Mouse (Mus musculus) CH12.LX (cell line): ENCODE results near the gene Cdh6. TPM values are rescaled to one million over a fixed set of nuclear protein-coding genes. Genes with fewer than 3 reads are reported as not detected.

ENCODE experiments used
- DNase-seq: peaks from one replicate; pipeline ENCODE4 v3.0.0-alpha.2; 2013; ENCODE audit errors: extremely low read depth
- H3K27ac ChIP-seq: 2 replicates; pipeline ENCODE4 v1.5.1; 2012; ENCODE audit warnings: low read depth, mild to moderate bottlenecking, control low read depth, moderate library complexity; ENCODE audit not compliant: insufficient read depth
- H3K27me3 ChIP-seq: replicated peaks from 2 replicates; pipeline ENCODE3; 2012; ENCODE audit warnings: inconsistent platforms
- H3K36me3 ChIP-seq, 2 experiments: replicated peaks in 1 of 2; 2 replicates each; pipeline versions ENCODE3 to v1.6.1; 2012; ENCODE audit warnings: inconsistent platforms in 1 of 2, low read length in 1 of 2, mild to moderate bottlenecking in 1 of 2, mixed read lengths in 1 of 2, moderate library complexity in 1 of 2; ENCODE audit not compliant: control insufficient read depth in 1 of 2, insufficient read depth in 1 of 2
- H3K4me1 ChIP-seq, 2 experiments: 2 replicates each; pipeline ENCODE4 v1.6.1; 2012; ENCODE audit warnings: inconsistent platforms in 1 of 2, moderate library complexity in 1 of 2; ENCODE audit not compliant: insufficient read depth in 2 of 2, control insufficient read depth in 1 of 2
- H3K4me2 ChIP-seq: 2 replicates; pipeline ENCODE4 v1.6.1; 2012; ENCODE audit warnings: low read depth, mild to moderate bottlenecking, control low read depth; ENCODE audit not compliant: poor library complexity, insufficient read depth, severe bottlenecking
- H3K4me3 ChIP-seq, 3 experiments: fragments of 150-350 bp in 1 of 3; sonication (generic) in 1 of 3; replicated peaks in 1 of 3; 2 replicates each; pipeline versions ENCODE3 to v1.5.1; 2011 to 2012; ENCODE audit warnings: low read depth in 2 of 3, low read length in 2 of 3, mild to moderate bottlenecking in 2 of 3, moderate library complexity in 2 of 3, control low read depth in 1 of 3, improper control_type of control experiment in 1 of 3, inconsistent platforms in 1 of 3, mixed read lengths in 1 of 3; ENCODE audit not compliant: poor library complexity in 1 of 3
- H3K79me2 ChIP-seq: replicated peaks from 2 replicates; pipeline ENCODE4 v1.6.1; 2012; ENCODE audit warnings: mild to moderate bottlenecking, moderate library complexity; ENCODE audit not compliant: control insufficient read depth, poor library complexity, insufficient read depth, severe bottlenecking; ENCODE audit errors: extremely low read depth
- H3K9ac ChIP-seq: 2 replicates; pipeline ENCODE4 v1.6.1; 2012; ENCODE audit warnings: low read depth, mild to moderate bottlenecking, control low read depth, moderate library complexity; ENCODE audit not compliant: insufficient read depth
- H3K9me3 ChIP-seq: replicated peaks from 2 replicates; pipeline ENCODE3; 2012; ENCODE audit warnings: low read length, inconsistent platforms, mixed read lengths
- CHD1 ChIP-seq: IDR thresholded peaks from 2 replicates; pipeline ENCODE4 v1.6.1; 2012; ENCODE audit warnings: low read depth, low read length, improper control_type of control experiment, inconsistent platforms
- CHD2 ChIP-seq: IDR thresholded peaks from 2 replicates; pipeline ENCODE4 v1.6.1; 2011; ENCODE audit warnings: low read length, improper control_type of control experiment
- CTCF ChIP-seq, 2 experiments: IDR thresholded peaks in 1 of 2; conservative IDR thresholded peaks in 1 of 2; 2 replicates each; pipeline ENCODE4 v1.5.1; 2011 to 2012; ENCODE audit warnings: low read depth in 2 of 2, low read length in 2 of 2, improper control_type of control experiment in 1 of 2, inconsistent platforms in 1 of 2, mild to moderate bottlenecking in 1 of 2, moderate library complexity in 1 of 2
- E2F4 ChIP-seq: IDR thresholded peaks from 2 replicates; pipeline ENCODE4 v1.6.1; 2011; ENCODE audit warnings: low read depth, low read length, improper control_type of control experiment; ENCODE audit not compliant: insufficient replicate concordance
- EP300 ChIP-seq: IDR thresholded peaks from 2 replicates; pipeline ENCODE4 v1.6.1; 2011; ENCODE audit warnings: low read length, improper control_type of control experiment
- GABPA ChIP-seq: IDR thresholded peaks from 2 replicates; pipeline ENCODE4 v1.6.1; 2012; ENCODE audit warnings: low read depth, low read length, improper control_type of control experiment, inconsistent platforms; ENCODE audit not compliant: insufficient replicate concordance
- HCFC1 ChIP-seq: IDR thresholded peaks from 2 replicates; pipeline ENCODE4 v1.6.1; 2012; ENCODE audit warnings: low read depth, mild to moderate bottlenecking, inconsistent platforms, low read length, improper control_type of control experiment
- JUND ChIP-seq: conservative IDR thresholded peaks from 2 replicates; pipeline ENCODE4 v1.6.1; 2011; ENCODE audit warnings: low read depth, low read length, improper control_type of control experiment
- MAFK ChIP-seq: IDR thresholded peaks from 2 replicates; pipeline ENCODE4 v1.6.1; 2011; ENCODE audit warnings: low read length, improper control_type of control experiment; ENCODE audit not compliant: insufficient replicate concordance
- MAX ChIP-seq: IDR thresholded peaks from 2 replicates; pipeline ENCODE4 v1.6.1; 2011; ENCODE audit warnings: low read length, improper control_type of control experiment
- MAZ ChIP-seq: IDR thresholded peaks from 2 replicates; pipeline ENCODE4 v1.6.1; 2012; ENCODE audit warnings: low read depth, mild to moderate bottlenecking, inconsistent platforms, low read length, improper control_type of control experiment, moderate library complexity
- MYC ChIP-seq: IDR thresholded peaks from 2 replicates; pipeline ENCODE4 v1.6.1; 2011; ENCODE audit warnings: low read depth, mild to moderate bottlenecking, improper control_type of control experiment, low read length
- NELFE ChIP-seq: IDR thresholded peaks from 2 replicates; pipeline ENCODE4 v1.6.1; 2011; ENCODE audit warnings: low read depth, low read length, improper control_type of control experiment
- NRF1 ChIP-seq: IDR thresholded peaks from 2 replicates; pipeline ENCODE4 v1.6.1; 2014; ENCODE audit warnings: low read depth, mild to moderate bottlenecking, inconsistent platforms, low read length, improper control_type of control experiment, moderate library complexity
- PAX5 ChIP-seq: IDR thresholded peaks from 2 replicates; pipeline ENCODE4 v1.6.1; 2012; ENCODE audit warnings: low read length, inconsistent platforms, mixed read lengths
- POLR2A ChIP-seq: IDR thresholded peaks from 2 replicates; pipeline ENCODE4 v1.6.1; 2011; ENCODE audit warnings: low read depth, mild to moderate bottlenecking, improper control_type of control experiment, low read length
- POLR2AphosphoS2 ChIP-seq: IDR thresholded peaks from 2 replicates; pipeline ENCODE4 v1.6.1; 2011; ENCODE audit warnings: low read depth, low read length, improper control_type of control experiment
- RAD21 ChIP-seq: IDR thresholded peaks from 2 replicates; pipeline ENCODE4 v1.6.1; 2011; ENCODE audit warnings: low read depth, mild to moderate bottlenecking, low read length, improper control_type of control experiment, moderate library complexity
- RCOR1 ChIP-seq: conservative IDR thresholded peaks from 2 replicates; pipeline ENCODE4 v1.6.1; 2012; ENCODE audit warnings: low read depth, mild to moderate bottlenecking, inconsistent platforms, low read length, improper control_type of control experiment
- SIN3A ChIP-seq: IDR thresholded peaks from 2 replicates; pipeline ENCODE4 v1.6.1; 2012; ENCODE audit warnings: low read length, improper control_type of control experiment, inconsistent platforms
- TCF12 ChIP-seq: IDR thresholded peaks from 2 replicates; pipeline ENCODE4 v1.6.1; 2014; ENCODE audit warnings: low read depth, mild to moderate bottlenecking, inconsistent platforms, low read length, improper control_type of control experiment
- UBTF ChIP-seq: IDR thresholded peaks from 2 replicates; pipeline ENCODE4 v1.6.1; 2012; ENCODE audit warnings: low read depth, mild to moderate bottlenecking, inconsistent platforms, low read length, improper control_type of control experiment, moderate library complexity
- USF1 ChIP-seq: IDR thresholded peaks from 2 replicates; pipeline ENCODE4 v1.6.1; 2014; ENCODE audit warnings: low read depth, mild to moderate bottlenecking, inconsistent platforms, low read length, improper control_type of control experiment
- USF2 ChIP-seq: conservative IDR thresholded peaks from 2 replicates; pipeline ENCODE4 v1.6.1; 2011; ENCODE audit warnings: low read depth, low read length, improper control_type of control experiment
- ZC3H11A ChIP-seq: IDR thresholded peaks from 2 replicates; pipeline ENCODE4 v1.6.1; 2012; ENCODE audit warnings: low read depth, mild to moderate bottlenecking, inconsistent platforms, low read length, improper control_type of control experiment
- ZKSCAN1 ChIP-seq: IDR thresholded peaks from 2 replicates; pipeline ENCODE4 v1.6.1; 2012; ENCODE audit warnings: low read depth, inconsistent platforms, low read length, improper control_type of control experiment, borderline replicate concordance
- ZNF384 ChIP-seq: IDR thresholded peaks from 2 replicates; pipeline ENCODE4 v1.6.1; 2012; ENCODE audit warnings: low read depth, low read length, improper control_type of control experiment, inconsistent platforms
- dilution Hi-C: fragments of 300-500 bp; cut with MboI; formaldehyde crosslinking; loops from 2 replicates; pipeline ENCODE4 v1.14.3; 2020; ENCODE audit warnings: low sequenced_read_pairs; ENCODE audit not compliant: extremely low pct_unique_long_range_greater_than_20kb, extremely low pct_ligation_motif_present
- in situ Hi-C: fragments of 300-500 bp; cut with MboI; formaldehyde crosslinking; loops from 3 replicates; pipeline ENCODE4 v1.14.3; 2019; ENCODE audit warnings: low sequenced_read_pairs, low pct_ligation_motif_present, low pct_unique_long_range_greater_than_20kb, mixed read lengths
- polyA plus RNA-seq: library from polyadenylated mRNA; unstranded; fragments of >175 nt; gene quantifications from 2 replicates; pipeline ENCODE4 v1.2.1, GENCODE M21; 2012; ENCODE audit warnings: low read depth; ENCODE audit not compliant: insufficient read length
- total RNA-seq, 2 experiments: library from RNA; depleted of rRNA; stranded (reverse); fragments of 300-350 nt in 1 of 2; fragments of >200 nt in 1 of 2; gene quantifications; 2 replicates each; pipeline ENCODE4 v1.2.3; 2012 to 2014

Gene Cdh6
- total and polyA plus RNA-seq, 3 experiments = under 0.01 to 0.13 TPM; not detected in 1

DNA sequence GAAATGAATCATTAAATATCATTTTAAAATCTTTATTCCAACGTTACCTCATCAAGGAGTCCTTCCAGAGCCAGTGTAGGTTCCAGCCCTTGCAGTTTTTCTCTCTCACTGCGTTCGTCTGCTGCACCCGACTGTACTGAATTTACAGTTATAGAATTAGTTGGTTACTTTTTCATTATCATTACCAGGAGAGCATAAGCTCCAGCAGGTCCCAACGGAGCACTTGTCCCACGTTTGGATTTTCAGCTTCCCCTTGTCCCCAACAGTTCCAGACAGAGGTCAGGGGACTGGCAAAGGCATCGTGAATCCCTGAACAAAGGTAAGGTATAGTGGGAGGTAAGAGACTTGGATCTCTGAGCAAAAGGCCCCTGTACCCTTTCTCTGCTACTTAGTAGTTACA lies 35.2 kb upstream of the Cdh6 start:
- Histone ChIP-seq H3K4me1 (peaks cover 0 to 7% of the 10 kb centered on the region in 2 experiments; a peak in 2 of 4 replicates), H3K4me3 (no peak overlapping the region), H3K27me3 (no peaks in the 10 kb centered on the region), H3K36me3 (no peaks in the 10 kb centered on the region), H3K79me2 (no peaks in the 10 kb centered on the region), H3K9ac (no peak overlapping the region), H3K4me2 (no peak overlapping the region), H3K27ac (no peak overlapping the region), H3K9me3 (no peaks in the 10 kb centered on the region)
- in situ Hi-C loops = no loop called here
- dilution Hi-C loops = no loop called here
- TF ChIP-seq RCOR1 = no peak
- no peak for TF ChIP-seq EP300
- TF ChIP-seq MYC = no peak
- TF ChIP-seq POLR2AphosphoS2 = no peak
- TF ChIP-seq GABPA = no peak
- TF ChIP-seq POLR2A = no peak
- no peak for TF ChIP-seq RAD21
- TF ChIP-seq E2F4 = no peak
- no peak for TF ChIP-seq SIN3A
- TF ChIP-seq MAZ = no peak
- TF ChIP-seq ZC3H11A = no peak
- no peak for TF ChIP-seq CHD2
- TF ChIP-seq ZNF384 = no peak
- no peak for TF ChIP-seq NRF1
- TF ChIP-seq CHD1 = no peak
- TF ChIP-seq TCF12 = no peak
- no peak for TF ChIP-seq MAFK
- no peak for DNase-seq

DNA sequence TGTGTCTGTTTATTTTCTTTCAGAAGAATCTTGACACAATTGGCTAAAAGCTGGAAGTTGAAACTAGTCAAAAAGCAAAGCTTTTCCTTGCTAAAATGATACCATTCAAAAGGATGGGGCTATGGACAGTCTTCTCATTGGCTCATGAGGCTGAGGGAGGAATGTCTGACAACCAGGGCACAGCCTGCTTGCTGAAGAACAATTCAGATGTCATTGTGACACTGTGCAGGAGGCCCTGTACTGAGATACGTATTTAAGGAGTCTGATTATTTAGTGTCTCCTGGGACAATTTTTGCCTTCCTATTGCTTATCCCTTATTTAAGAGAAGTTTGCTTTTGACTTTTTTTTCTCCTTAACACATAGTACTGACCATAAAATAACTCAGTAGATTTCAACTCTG lies 22.8 kb upstream of the Cdh6 start:
- in situ Hi-C loops = no loop called here
- no peaks in the 10 kb centered on the region for H3K9me3 ChIP-seq
- H3K27me3 ChIP-seq = no peaks in the 10 kb centered on the region
- no peaks in the 10 kb centered on the region for H3K79me2 ChIP-seq
- no peak for DNase-seq
- H3K4me3 ChIP-seq = no peak overlapping the region
- no peak for TF ChIP-seq CHD2
- TF ChIP-seq CTCF (conservative IDR thresholded peaks at IDR 0.05 in 1 of 2, IDR thresholded peaks at IDR 0.05 in 1 of 2; ENCODE audit: low read depth in 2 of 2, low read length in 2 of 2) = no peak
- TF ChIP-seq POLR2A = no peak
- no peak for TF ChIP-seq GABPA
- no peak for TF ChIP-seq PAX5
- no peak for TF ChIP-seq JUND
- no peak for TF ChIP-seq MAX
- TF ChIP-seq RAD21 = no peak
- TF ChIP-seq SIN3A = no peak
- no peak for TF ChIP-seq ZKSCAN1
- no peak for TF ChIP-seq ZC3H11A
- TF ChIP-seq POLR2AphosphoS2 = no peak
- no peak for TF ChIP-seq EP300
- TF ChIP-seq UBTF = no peak
- no peak for TF ChIP-seq USF1
- TF ChIP-seq HCFC1 = no peak
- TF ChIP-seq NELFE = no peak
- TF ChIP-seq USF2 = no peak
- no peaks in the 10 kb centered on the region for H3K36me3 ChIP-seq
- no peak overlapping the region for H3K4me2 ChIP-seq
- no peak overlapping the region for H3K27ac ChIP-seq
- peaks cover 0 to 2% of the 10 kb centered on the region in 2 experiments; a peak in 1 of 4 replicates for H3K4me1 ChIP-seq
- dilution Hi-C loops = no loop called here
- no peak overlapping the region for H3K9ac ChIP-seq
